Mouse (Mus musculus) CD4-positive, CD25-positive, alpha-beta regulatory T cell, adult 9 weeks (primary cell): ENCODE results near the gene Polr3h. TPM values are rescaled to one million over a fixed set of nuclear protein-coding genes. Genes with fewer than 3 reads are reported as not detected.

ENCODE experiments used
- polyA plus RNA-seq: library from polyadenylated mRNA; unstranded; fragments of 100-300 nt; shearing (Covaris generic); gene quantifications from one replicate; pipeline ENCODE4 v1.2.1, GENCODE M21; 2017

Polr3h gene
- polyA plus RNA-seq: 51.9 TPM

GRCm38 (mm10) chr15:81925760-81926445 is at the start of gene Polr3h:
Gene Polr3h, minus strand, starts transcription at chr15:81926240.

DNA sequence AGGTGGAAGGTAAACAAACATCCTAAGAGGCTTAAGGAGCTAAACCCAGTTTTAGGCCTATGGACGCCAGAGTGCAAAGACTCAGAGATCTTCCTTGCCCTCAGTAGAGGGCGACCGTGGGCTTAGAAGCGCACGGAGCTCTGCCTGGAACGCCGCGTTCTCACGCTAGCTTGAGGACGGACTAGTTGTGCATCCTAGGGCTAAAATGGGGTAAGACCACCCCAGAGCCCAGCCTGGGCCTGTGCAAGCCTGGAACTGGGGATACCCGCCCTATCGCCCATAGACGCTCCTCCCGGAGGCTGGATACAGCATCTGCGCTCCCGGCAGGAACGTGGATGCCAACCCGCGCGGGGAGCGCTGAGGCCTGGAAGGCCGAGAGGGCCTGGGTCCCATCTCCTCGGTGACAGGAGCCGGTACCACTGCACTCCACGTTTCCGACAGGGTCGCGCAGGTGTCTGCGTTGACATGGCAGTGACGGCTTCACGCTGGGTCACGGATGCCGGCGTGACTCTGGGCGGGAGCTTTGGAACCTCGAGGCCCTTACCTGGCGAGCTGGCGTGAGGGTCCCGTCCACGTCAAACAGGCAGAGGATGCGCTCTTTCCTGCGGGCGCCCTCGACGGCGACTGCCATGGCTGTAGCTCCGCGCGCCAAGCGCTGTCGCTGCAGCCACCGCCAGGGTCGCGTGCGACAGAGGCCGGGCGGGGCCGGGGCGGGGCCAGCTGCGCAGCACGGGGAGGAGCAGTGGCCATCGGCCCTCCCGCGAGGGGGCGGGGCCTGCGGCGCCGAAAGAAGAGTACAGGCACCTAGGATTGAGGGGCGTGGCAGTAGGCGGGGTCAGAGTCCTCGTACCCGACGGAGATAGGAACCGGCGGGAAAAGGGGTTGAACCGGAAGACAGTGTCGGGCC is 34.4 kb upstream of the Polr3h start, which contains the start of gene Pmm1:
Gene Pmm1, minus strand, starts transcription at position 760 of the 907 bp plus-strand sequence.

DNA sequence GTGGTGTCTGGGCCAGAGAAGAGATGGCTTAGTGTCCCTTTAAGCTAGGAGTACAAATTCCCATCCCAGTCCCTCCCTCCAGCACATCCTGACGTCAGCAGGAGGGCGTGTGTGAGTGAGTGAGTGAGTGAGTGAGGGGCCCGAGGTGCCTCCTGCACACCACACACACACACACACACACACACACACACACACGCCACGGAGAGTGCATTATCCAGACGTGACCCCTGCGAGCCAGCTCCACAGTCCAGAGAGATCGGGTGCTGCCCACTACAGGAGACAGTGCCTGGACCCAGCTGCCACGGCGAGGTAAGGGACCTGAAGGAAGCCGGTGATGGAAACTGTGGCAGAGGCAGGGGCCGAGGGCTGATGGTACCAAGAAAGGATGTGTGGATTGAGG is 10.6 kb upstream of the Polr3h start, which contains the start of gene Csdc2:
Gene Csdc2, plus strand, starts transcription at position 81 of the 400 bp plus-strand sequence.

DNA sequence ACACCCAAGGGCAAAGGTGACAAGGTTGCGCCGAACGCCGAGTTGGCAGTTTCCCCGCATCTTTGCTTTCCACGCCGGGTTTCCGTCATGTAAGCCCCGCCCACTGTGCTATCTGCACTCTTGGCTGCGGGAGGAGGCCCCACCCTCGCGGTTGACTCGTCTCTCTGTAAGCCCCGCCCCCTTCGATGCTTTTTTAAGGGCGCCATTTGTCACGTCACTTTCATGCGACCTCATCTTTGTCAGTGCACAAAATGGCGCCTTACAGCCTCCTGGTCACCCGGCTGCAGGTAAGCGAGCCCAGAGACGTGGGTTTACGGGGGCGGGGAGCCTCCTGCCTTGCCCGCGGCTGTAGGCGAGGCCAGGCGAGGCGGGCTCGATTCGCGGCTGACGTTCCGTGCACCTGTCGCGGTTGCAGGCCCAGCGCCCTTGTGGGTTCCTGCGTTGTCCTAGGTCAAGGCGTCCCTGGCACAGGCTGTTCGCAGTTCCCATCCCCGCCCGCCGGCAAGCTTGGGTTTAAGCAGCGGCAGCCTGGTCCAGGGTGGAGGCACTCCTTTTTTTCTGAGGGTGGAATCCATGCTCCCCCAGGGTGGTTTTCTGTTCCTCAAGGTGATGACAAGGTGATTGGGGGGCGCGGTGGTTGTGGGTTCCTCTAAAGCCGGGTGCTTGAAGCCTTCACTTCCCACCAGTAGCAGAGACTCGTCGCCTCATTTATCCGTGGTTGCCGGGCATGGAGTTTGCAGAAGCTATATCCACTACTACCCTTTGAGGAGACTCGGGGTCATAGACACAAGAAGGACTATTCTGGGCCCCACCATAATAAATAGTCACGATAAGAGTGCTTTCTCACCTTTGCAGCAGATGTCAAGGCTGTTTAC is 53.5 kb downstream of the Polr3h start, which contains the start of gene Aco2:
Gene Aco2, plus strand, starts transcription at position 48 of the 875 bp plus-strand sequence.

DNA sequence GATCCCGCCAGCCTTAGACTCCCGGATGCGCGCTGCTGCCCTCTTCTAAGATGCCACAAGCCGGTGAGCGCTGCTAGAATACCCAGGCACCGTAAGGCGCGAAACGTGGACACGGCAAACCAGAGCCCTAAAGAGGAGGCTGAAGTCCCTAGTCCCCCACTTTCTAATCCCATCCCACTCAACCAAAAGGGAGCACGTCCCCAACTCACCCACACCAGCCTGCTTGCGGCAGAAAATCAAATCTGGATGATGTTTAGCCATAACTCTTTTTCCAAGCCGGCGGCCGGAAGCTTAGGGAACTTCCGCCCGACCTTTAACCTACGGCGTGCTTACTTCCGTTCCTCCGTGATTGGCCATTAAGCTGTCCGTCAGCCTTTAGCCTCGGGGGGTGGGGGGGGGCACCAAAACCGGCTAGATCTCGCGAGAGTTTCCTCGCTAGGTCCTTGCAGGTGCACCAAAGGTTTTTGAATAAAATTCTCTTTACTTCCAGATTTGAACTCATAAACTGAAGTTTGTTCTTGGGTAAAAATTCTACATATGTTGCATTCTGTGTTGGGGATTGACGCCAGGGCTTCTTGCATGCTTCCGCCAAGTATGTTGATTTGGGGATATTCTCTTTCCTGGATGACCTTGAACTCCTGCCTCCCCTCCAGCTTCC is 54.3 kb downstream of the Polr3h start, which contains the start of gene Phf5a:
Gene Phf5a, minus strand, starts transcription at position 308 of the 658 bp plus-strand sequence.

GRCm38 (mm10) chr15:81858517-81859329 is 67.3 kb downstream of the Polr3h start, which contains the start of gene Tob2:
Gene Tob2, minus strand, starts transcription at chr15:81858796.

Other genes starting within 250 kb of the Polr3h start
- gene Chadl, start 229.0 kb downstream of the Polr3h start, polyA plus RNA-seq: 2.0 TPM
- 4.7 TPM for gene Zc3h7b, start 181.2 kb downstream of the Polr3h start, polyA plus RNA-seq
- 80.3 TPM for gene Rangap1, start 180.7 kb downstream of the Polr3h start, polyA plus RNA-seq
- gene Tef, start 123.8 kb downstream of the Polr3h start, polyA plus RNA-seq: 18.8 TPM
- 81.1 TPM for gene Tob2, start 67.4 kb downstream of the Polr3h start, polyA plus RNA-seq
- gene Phf5a, start 54.3 kb downstream of the Polr3h start, polyA plus RNA-seq: 108 TPM
- gene Aco2, start 53.9 kb downstream of the Polr3h start, polyA plus RNA-seq: 149 TPM
- not detected for gene Csdc2, start 10.5 kb upstream of the Polr3h start, polyA plus RNA-seq
- gene Pmm1, start 34.7 kb upstream of the Polr3h start, polyA plus RNA-seq: 13.2 TPM
- gene 1700029P11Rik, start 54.3 kb upstream of the Polr3h start, polyA plus RNA-seq: not detected
- 79.4 TPM for gene Xrcc6, start 61.6 kb upstream of the Polr3h start, polyA plus RNA-seq
- 16.0 TPM for gene Desi1, start 107.6 kb upstream of the Polr3h start, polyA plus RNA-seq
- gene Snu13, start 121.4 kb upstream of the Polr3h start, polyA plus RNA-seq: 183 TPM
- gene 4930407I10Rik, start 132.9 kb upstream of the Polr3h start, polyA plus RNA-seq: not detected
- gene Mei1, start 143.8 kb upstream of the Polr3h start, polyA plus RNA-seq: 0.11 TPM
- 32.0 TPM for gene Ccdc134, start 201.7 kb upstream of the Polr3h start, polyA plus RNA-seq
- 187 TPM for gene Srebf2, start 220.9 kb upstream of the Polr3h start, polyA plus RNA-seq